Mouse (Mus musculus) left cerebral cortex, postnatal 10 days (tissue): ENCODE measurements at regions not wholly inside any gene's neighbourhood (a gene's known extent, or its start where the extent isn't known, plus 50 kb on each side); places are given as distances from the start of the nearest gene placed in this dataset.

Experiments
- DNase-seq, 2 experiments: peaks; one replicate each; pipeline ENCODE4 v3.0.0; 2021 to 2022; ENCODE audit warnings: low spot score in 2 of 2, mixed read lengths in 1 of 2; ENCODE audit errors: extremely low spot score in 1 of 2
- intact Hi-C: fragments of 180-260 bp; cut with DNase I; formaldehyde crosslinking; loops from one replicate; pipeline ENCODE4 v1.15.1; 2025

- intact Hi-C loops: no loop called here
- no peak for DNase-seq
Measured at GRCm38 (mm10) chr7:72696736-72697135, 390.3 kb upstream of the Mctp2 start.

- intact Hi-C loops: no loop called here
- no peak for DNase-seq
Measured at GRCm38 (mm10) chr7:72703652-72704341, 397.4 kb upstream of the Mctp2 start.

- intact Hi-C loops: no loop called here
- DNase-seq: no peak
Measured at GRCm38 (mm10) chr7:72711193-72712131, 405.1 kb upstream of the Mctp2 start.

GRCm38 (mm10) chr7:72715401-72715800 lies 409.0 kb upstream of the Mctp2 start:
- DNase-seq: no peak
- intact Hi-C loops: no loop called here

DNA sequence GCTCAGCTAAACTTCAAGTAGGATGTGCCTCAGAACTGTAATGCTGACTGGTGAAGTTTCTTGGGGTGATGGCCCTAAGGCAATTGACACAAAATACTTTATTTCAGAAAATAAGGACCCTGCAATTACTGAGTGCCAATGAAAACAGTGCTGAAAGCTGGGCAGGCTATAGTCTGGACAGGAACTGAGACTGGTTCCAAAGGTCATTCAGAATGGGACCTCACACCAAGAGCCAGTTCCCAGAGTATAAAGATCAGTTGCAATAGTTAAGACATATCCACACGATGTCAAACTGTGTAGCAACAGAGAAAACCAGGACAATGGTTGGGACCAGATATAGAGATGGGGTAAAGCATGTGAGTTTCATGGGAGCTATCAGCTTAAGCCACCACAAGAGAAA lies 409.6 kb upstream of the Mctp2 start:
- DNase-seq: no peak
- intact Hi-C loops: no loop called here

- DNase-seq: no peak
- intact Hi-C loops: no loop called here
Measured at GRCm38 (mm10) chr7:72726214-72726854, 419.9 kb upstream of the Mctp2 start.

DNA sequence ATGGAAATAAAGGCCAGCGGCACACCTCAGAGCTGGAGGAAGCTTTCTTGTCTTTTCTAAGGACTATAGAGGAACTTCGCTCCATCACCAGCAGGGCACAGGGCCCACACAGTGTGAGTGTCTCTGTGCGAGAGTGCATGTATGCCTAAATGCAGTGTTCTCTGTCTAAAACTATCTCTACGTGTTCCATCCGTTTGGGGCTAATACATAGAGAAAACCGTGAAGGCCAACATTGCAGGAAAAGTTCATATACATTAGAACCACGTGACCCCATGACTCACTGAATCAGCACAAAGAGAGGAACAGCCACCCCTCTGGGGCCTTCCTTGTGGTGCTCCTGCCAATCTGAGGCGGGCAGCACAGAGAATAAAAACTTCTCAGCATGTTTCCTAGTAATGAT lies 431.4 kb upstream of the Mctp2 start:
- intact Hi-C loops: no loop called here

DNA sequence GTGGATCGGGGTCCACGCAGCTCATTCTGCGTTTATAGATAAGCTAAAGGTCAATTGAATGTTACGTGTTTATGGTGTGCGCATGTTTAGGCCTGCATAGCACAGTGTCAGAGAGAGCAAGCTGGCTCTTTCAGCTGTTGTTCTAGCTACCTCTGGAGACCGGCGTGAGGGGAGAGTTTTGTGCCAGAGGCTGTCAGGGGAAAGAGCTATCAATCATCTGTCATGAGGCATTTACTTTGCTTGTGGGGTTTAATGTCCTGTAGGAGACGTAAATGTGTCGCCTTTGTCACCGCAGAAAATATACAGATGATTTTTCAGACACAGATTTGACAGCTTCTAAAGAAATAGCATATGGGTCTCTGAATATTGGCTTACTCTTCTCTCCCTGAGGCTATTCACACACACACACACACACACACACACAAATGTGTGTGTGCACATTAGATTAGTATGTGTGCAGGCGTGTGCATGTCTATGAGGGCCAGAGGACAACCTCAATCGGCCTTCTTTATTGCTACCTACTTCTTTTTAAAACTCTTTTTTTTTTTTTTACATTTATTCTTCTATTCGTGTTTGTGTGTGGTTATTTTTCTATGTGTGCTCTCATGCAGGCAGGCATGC lies 432.0 kb upstream of the Mctp2 start:
- intact Hi-C loops: no loop called here
- DNase-seq: no peak

More for the DNA sequence above, 431.4 kb upstream of the Mctp2 start:
- DNase-seq: no peak

DNA sequence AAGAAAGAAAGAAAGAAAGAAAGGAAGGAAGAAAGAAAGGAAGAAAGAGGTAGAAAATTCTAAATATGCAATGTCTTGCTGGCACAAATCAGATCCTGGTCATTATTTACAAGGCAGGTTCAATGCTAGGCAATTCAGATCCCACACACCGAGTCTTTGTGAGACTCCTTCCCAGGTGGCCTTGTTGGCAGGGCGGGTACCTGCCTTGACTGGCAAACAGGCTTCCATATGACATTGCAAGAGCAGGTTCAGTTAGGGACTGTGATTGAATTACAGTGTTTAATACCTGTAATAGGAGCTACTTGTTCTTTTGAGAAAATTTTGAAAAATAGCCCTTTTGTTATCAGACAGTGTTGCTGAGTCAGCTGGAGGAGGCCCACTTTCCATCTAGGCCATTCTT lies 436.0 kb upstream of the Mctp2 start:
- intact Hi-C loops: no loop called here
- DNase-seq: no peak

DNA sequence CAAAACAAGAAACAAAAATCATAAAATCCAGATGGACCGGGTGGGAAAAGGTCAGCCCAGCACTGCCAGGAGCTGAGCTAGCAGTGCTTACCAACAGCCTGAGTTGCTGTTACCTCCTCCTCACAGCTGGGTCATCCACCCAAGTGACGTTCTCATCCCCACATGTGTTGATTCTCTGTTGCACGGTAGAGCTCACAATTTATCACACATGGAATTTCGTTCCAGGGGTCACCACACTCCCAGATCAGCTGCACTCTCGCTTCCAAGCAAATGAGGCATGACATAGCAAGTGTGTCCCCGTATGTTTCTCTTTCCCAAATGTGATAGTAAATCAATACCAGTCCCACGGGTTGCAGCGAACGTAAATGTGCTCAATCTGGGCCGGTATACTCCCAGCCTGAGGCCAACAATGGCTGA lies 445.1 kb upstream of the Mctp2 start:
- DNase-seq: no peak
- intact Hi-C loops: no loop called here

- no peak for DNase-seq
- intact Hi-C loops: no loop called here
Measured at GRCm38 (mm10) chr7:72753053-72753559, 446.7 kb upstream of the Mctp2 start.

DNA sequence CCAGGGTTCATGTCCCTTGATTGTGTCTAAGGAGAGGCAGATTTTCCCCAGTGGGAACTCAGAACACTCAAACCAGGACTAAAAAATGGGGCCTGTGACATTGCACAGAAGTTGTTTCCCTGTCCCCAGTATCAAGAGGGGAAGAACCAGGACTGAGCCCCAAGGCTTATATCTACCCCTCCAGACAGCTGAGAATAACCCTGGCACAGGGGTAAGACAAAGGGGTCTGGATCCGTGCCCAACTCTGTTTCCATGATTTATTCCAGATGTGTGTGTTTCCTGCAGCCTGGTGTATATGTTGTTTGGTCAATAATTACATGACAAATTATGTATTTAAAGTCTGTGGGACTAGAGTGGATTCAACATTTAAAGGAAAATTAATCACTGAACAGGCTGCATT lies 456.3 kb upstream of the Mctp2 start:
- intact Hi-C loops: no loop called here
- DNase-seq: no peak

DNA sequence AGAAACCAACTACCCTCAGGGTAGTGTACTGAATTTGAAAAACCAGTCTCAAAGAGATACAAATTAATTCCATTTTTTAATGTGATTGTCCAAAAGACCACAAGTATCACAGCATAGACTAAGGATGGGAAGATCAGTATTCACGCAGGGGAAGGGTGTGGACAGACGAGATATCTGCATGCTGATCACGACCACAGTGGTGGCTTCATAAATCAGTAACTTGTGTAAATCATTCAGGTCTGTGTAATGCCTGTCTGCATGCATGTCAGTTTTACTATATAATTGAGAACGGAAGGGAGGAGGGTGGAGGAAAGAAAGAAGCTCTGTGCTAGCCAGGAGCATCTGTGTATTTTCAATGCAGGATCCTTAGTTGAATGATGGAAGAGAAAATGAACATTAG lies 462.3 kb upstream of the Mctp2 start:
- no peak for DNase-seq
- intact Hi-C loops: no loop called here

- DNase-seq: no peak
- intact Hi-C loops: no loop called here
Measured at GRCm38 (mm10) chr7:72774031-72774770, 467.8 kb upstream of the Mctp2 start.

GRCm38 (mm10) chr7:72774771-72775119 lies 468.3 kb upstream of the Mctp2 start:
- intact Hi-C loops: no loop called here
- no peak for DNase-seq

GRCm38 (mm10) chr7:72787306-72787705 lies 480.9 kb upstream of the Mctp2 start:
- intact Hi-C loops: no loop called here
- no peak for DNase-seq

DNA sequence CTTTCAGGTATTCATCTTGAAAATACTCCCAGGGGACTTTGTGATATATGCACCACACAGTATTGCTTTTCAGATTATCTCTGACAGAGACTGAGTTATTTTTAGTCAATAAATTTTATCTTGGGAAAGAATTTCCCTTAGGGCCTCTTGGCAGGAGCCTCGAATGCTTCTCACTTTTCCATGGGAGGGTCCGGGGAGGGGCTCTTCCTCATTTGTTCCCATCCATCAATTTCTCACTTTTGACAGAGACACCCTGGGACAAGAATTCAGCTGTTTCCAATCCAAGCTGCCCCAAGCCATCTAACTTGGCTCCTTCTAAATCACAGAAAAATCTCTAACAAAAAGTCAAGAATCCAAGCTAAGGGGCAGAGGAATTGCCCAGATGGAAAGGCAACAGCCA lies 481.9 kb upstream of the Mctp2 start:
- DNase-seq: no peak
- intact Hi-C loops: no loop called here

GRCm38 (mm10) chr7:72822142-72822541 lies 515.7 kb upstream of the Mctp2 start:
- intact Hi-C loops: no loop called here
- no peak for DNase-seq

GRCm38 (mm10) chr7:72826597-72826996 lies 520.2 kb upstream of the Mctp2 start:
- no peak for DNase-seq
- intact Hi-C loops: no loop called here
